Mouse (Mus musculus): ENCODE measurements around the gene Gmip.

DNA sequence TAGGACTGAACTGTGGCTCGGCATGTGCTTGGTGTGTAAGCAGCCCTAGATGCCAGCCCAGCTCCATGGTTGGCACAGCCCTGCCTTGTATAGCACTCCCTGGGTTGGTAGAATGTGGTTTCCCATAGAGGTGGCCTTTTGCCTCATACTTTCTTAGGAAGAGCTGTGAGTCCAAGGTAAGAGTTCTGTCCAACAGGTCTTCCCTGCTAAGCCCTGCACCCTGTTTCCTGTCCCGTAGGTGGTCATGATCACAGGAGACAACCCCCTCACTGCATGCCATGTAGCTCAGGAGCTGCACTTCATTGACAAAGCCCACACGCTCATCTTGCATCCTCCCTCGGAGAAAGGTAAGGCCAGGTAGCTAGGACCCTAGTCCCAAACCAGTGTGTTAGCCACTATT is 6.7 kb upstream of the Gmip start:
- no peak for TF ChIP-seq CTCF (IDR thresholded peaks at IDR 0.05; ENCODE audit: low read depth, low read length)
- no peak for TF ChIP-seq TAL1 (conservative IDR thresholded peaks at IDR 0.05; ENCODE audit: low read depth, low read length)
